In the genomic region with DNA sequence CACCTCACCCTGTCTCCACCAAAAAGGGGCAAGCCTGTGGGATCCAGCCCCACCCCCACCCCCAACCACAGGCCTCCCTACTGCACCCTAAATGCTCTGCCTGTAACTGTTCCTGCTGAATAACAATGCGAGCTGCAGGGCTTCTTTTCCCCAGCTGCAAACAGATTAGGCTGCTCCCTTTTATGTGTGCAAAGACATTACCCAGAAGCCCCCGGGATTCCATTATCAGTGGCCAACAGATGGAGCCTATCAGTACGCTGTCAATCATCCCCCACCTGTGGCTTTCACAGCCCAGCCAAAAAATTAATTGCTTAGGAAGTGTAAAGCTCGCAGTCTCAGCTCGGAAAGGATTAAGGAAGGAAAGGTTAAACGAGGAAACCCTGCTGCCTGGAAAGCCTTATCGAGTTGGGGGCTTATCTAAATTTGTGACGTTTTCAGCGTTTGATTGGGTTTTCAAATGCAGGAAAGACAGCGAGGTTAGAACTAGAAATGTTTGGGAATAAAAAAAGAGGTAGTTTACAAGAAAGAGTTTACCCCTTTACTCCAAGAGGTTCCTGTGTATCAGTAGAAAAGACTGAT, we compare ENCODE assay signal across 8 mouse cellular contexts.
DNase-seq lines count a peak whose midpoint lies in the region; ATAC-seq lines count a peak whose summit lies in the region.

No protein-coding gene starts in this region.

- peak overlapping the region; percentile 28; the same call in 1 of the 2 replicates for H3K4me3 ChIP-seq in heart, embryonic 11.5 days (ENCODE audit: low read depth, low read length)
- H3K4me3 ChIP-seq in forebrain, embryonic 14.5 days (ENCODE audit: low read depth, low read length): no peak overlapping the region
- H3K4me3 ChIP-seq in limb, embryonic 12.5 days (replicated peaks): no peak overlapping the region

- H3K27ac ChIP-seq in heart, embryonic 11.5 days (ENCODE audit: low read depth, low read length): peak overlapping the region; percentile 68
- H3K27ac ChIP-seq in forebrain, embryonic 14.5 days (ENCODE audit: low read depth, low read length): peak overlapping the region; percentile 79
- H3K27ac ChIP-seq in limb, embryonic 12.5 days: no peak overlapping the region

- H3K36me3 ChIP-seq in heart, embryonic 11.5 days (ENCODE audit: control insufficient read depth, insufficient read depth, low read length): no peaks in the 10 kb centered on the region
- H3K36me3 ChIP-seq in forebrain, embryonic 14.5 days (ENCODE audit: control insufficient read depth, insufficient read depth, low read length): no peaks in the 10 kb centered on the region
- H3K36me3 ChIP-seq in limb, embryonic 12.5 days: no peaks in the 10 kb centered on the region

- under 1% methylated on average over 10 of the region's 10 CpGs for WGBS in heart, embryonic 11.5 days (ENCODE audit: insufficient replicate concordance)
- under 1% methylated on average over 10 of the region's 10 CpGs for WGBS in forebrain, embryonic 14.5 days
- 2% methylated on average over 10 of the region's 10 CpGs for WGBS in limb, embryonic 12.5 days

- intact Hi-C loops in left cerebral cortex, postnatal 36 days (cut with DNase I): no loop called here

- no peak for DNase-seq in heart, postnatal 4 days
- peak; percentile 37 for DNase-seq in MN1 (ENCODE audit: low spot score)
- DNase-seq in forebrain, embryonic 14.5 days (ENCODE audit: low spot score): peak; percentile 94
- peak; percentile 87 for DNase-seq in retina, postnatal 1 day
- no peak for DNase-seq in left cerebral cortex, postnatal 36 days (ENCODE audit: low spot score in 2 of 2)
- no peak for DNase-seq in left cerebral cortex, adult 9 months (ENCODE audit: low spot score in 2 of 2)

- H3K4me2 ChIP-seq in heart, embryonic 11.5 days: peak overlapping the region; percentile 64
- peak overlapping the region; percentile 39 for H3K4me2 ChIP-seq in forebrain, embryonic 14.5 days (ENCODE audit: low read length)
- H3K4me2 ChIP-seq in limb, embryonic 12.5 days: peak overlapping the region; percentile 45

- H3K9me3 ChIP-seq in heart, embryonic 11.5 days (replicated peaks; ENCODE audit: control insufficient read depth, low read length): no peaks in the 10 kb centered on the region
- no peaks in the 10 kb centered on the region for H3K9me3 ChIP-seq in forebrain, embryonic 14.5 days (replicated peaks; ENCODE audit: control insufficient read depth, low read length)
- no peaks in the 10 kb centered on the region for H3K9me3 ChIP-seq in limb, embryonic 12.5 days

- peak; percentile 92 for ATAC-seq in heart, embryonic 11.5 days (replicated peaks; ENCODE audit: insufficient number of reproducible peaks, low FRiP score, low TSS enrichment)
- peak; percentile 95 for ATAC-seq in forebrain, embryonic 14.5 days
- ATAC-seq in limb, embryonic 12.5 days (ENCODE audit: insufficient number of reproducible peaks, insufficient read depth, low FRiP score, low TSS enrichment, low read depth): peak; percentile 60; the same call in 1 of the 2 replicates

- H3K4me1 ChIP-seq in heart, embryonic 11.5 days (ENCODE audit: control insufficient read depth, insufficient read depth, low read length): peaks cover 5% of the 10 kb centered on the region; the same call in 1 of the 2 replicates
- peaks cover 8% of the 10 kb centered on the region; the same call in 1 of the 2 replicates for H3K4me1 ChIP-seq in forebrain, embryonic 14.5 days (ENCODE audit: control insufficient read depth, insufficient read depth, low read length)
- peaks cover 6% of the 10 kb centered on the region; the same call in 1 of the 2 replicates for H3K4me1 ChIP-seq in limb, embryonic 12.5 days (replicated peaks)

- H3K27me3 ChIP-seq in heart, embryonic 11.5 days (ENCODE audit: control insufficient read depth, insufficient read depth, low read length): no peaks in the 10 kb centered on the region
- no peaks in the 10 kb centered on the region for H3K27me3 ChIP-seq in forebrain, embryonic 14.5 days (replicated peaks; ENCODE audit: control insufficient read depth, insufficient read depth, low read length)
- H3K27me3 ChIP-seq in limb, embryonic 12.5 days: no peaks in the 10 kb centered on the region

- H3K9ac ChIP-seq in heart, embryonic 11.5 days (ENCODE audit: low read depth, low read length): peak overlapping the region; percentile 6; the same call in 1 of the 2 replicates
- peak overlapping the region; percentile 18; the same call in 1 of the 2 replicates for H3K9ac ChIP-seq in forebrain, embryonic 14.5 days (ENCODE audit: low read length)
- H3K9ac ChIP-seq in limb, embryonic 12.5 days (replicated peaks): no peak overlapping the region

Comparison
In these comparisons a context has a peak if more than half of its experiments do, and no peak if none do; other contexts are left out.
1. DNase-seq: peak in MN1 (single experiment), forebrain, embryonic 14.5 days (single experiment) and retina, postnatal 1 day (single experiment); none in heart, postnatal 4 days (single experiment), left cerebral cortex, postnatal 36 days (0 of 2) and left cerebral cortex, adult 9 months (0 of 2).
2. Peak in every context shown above with its lines, with median percentiles within 50 percentile points of each other: ATAC-seq and H3K4me2 ChIP-seq.